Mouse (Mus musculus) heart, postnatal 10 days (tissue): ENCODE results near the gene Zfp984. TPM values are rescaled to one million over a fixed set of nuclear protein-coding genes. Genes with fewer than 3 reads are reported as not detected.

Source experiments
- total RNA-seq, 2 experiments: library from RNA; stranded (reverse); gene quantifications; 2 replicates each; pipeline ENCODE4 v1.2.3; 2021

The Zfp984 gene
- total RNA-seq, 2 experiments from 2014 or later, result 3.4 to 5.2 TPM

Other genes with a start within 250 kb of the Zfp984 start
- gene Zfp979, start 167.3 kb downstream of the Zfp984 start, total RNA-seq, result 1 to 10 TPM; 3.2 to 4.4 TPM
- not detected for gene Zfp534, start 107.2 kb downstream of the Zfp984 start, total RNA-seq
- 10 to 100 TPM; 11.2 to 12.4 TPM for gene Zfp933, start 38.6 kb upstream of the Zfp984 start, total RNA-seq
- 10 to 100 TPM in 1 of 2 experiments, 1 to 10 TPM in 1; 8.8 to 12.4 TPM for gene Miip, start 59.0 kb upstream of the Zfp984 start, total RNA-seq
- gene Fv1, start 59.2 kb upstream of the Zfp984 start, total RNA-seq, result 10 to 100 TPM; 11.2 to 14.3 TPM
- gene Mfn2, start 94.9 kb upstream of the Zfp984 start, total RNA-seq, result 100 to 1,000 TPM; 583 to 610 TPM
- gene Plod1, start 127.0 kb upstream of the Zfp984 start, total RNA-seq, result 100 to 1,000 TPM in 1 of 2 experiments, 10 to 100 TPM in 1; 97.7 to 104 TPM
- gene 2510039O18Rik, start 131.1 kb upstream of the Zfp984 start, total RNA-seq, result 10 to 100 TPM; 47.0 to 49.5 TPM
- gene Nppb, start 176.0 kb upstream of the Zfp984 start, total RNA-seq, result 100 to 1,000 TPM; 204 to 360 TPM
- 1,000 to 10,000 TPM in 1 of 2 experiments, 100 to 1,000 TPM in 1; 613 to 1,804 TPM for gene Nppa, start 190.9 kb upstream of the Zfp984 start, total RNA-seq
- gene Clcn6, start 229.0 kb upstream of the Zfp984 start, total RNA-seq, result 10 to 100 TPM; 11.0 to 14.6 TPM
- 10 to 100 TPM; 15.2 to 16.5 TPM for gene Mthfr, start 229.3 kb upstream of the Zfp984 start, total RNA-seq